ENCODE assay signal across 9 mouse cellular contexts in the genomic region with DNA sequence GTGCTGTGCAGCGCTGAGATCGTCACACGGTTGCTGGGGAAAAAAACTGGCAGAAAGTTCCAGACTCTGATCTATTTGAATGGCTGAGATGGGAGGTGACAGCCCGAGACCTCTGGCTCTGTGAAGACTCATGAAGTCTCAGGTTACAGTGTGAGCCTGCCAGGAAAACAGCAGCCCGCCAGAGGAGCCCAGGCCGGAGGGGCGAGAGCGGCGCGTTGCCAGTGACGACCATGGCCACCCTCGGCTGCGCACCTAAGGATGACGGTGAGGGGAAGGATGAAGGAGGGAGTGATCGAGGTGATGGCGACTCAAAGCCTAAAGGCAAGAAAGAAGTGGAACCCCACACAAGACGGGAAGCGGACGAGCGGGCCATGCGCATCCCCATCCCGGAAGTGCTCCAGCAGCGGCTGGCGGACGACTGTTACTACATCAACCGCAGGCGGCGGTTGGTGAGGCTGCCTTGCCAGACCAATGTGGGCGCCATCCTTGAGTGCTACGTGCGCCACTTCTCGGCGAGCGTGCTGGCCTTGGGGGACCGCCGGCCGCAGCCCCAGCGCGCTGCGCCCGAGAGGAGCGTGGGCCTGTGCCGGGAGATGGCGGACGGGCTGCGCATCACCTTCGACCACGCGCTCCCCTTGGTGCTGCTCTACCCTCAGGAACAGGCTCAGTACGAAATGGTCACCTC. TPM values are rescaled to one million over a fixed set of nuclear protein-coding genes. Genes with fewer than 3 reads are reported as not detected.
DNase-seq lines count a peak whose midpoint lies in the region; ATAC-seq and TF ChIP-seq lines count a peak whose summit lies in the region.
"Had no signal": no experiment of that assay in that cellular context is flagged by ENCODE, and none has a peak within 500 bp of the region (broad histone marks: within the 10 kb centered on the region; RNA-seq: fewer than 3 reads in every experiment).

No protein-coding gene starts in this region.

- peak overlapping the region; percentile 89 for H3K4me2 ChIP-seq in forebrain, embryonic 14.5 days (ENCODE audit: low read length)
- H3K4me2 ChIP-seq in liver, embryonic 14.5 days (ENCODE audit: low read depth), result peak overlapping the region; percentile 70
- peak overlapping the region; percentile 88 for H3K4me2 ChIP-seq in stomach, embryonic 14.5 days (replicated peaks; ENCODE audit: low read depth, low read length)

- intact Hi-C loops in heart, postnatal 10 days (cut with DNase I), result no loop called here

- H3K9ac ChIP-seq in forebrain, embryonic 14.5 days (ENCODE audit: low read length), result peak overlapping the region; percentile 89
- no peak overlapping the region; the same call in 1 of the 2 replicates for H3K9ac ChIP-seq in liver, embryonic 14.5 days (replicated peaks)
- H3K9ac ChIP-seq in stomach, embryonic 14.5 days (replicated peaks; ENCODE audit: low read depth, low read length), result peak overlapping the region; percentile 58

- under 1% methylated on average over 49 of the region's 50 CpGs for WGBS in forebrain, embryonic 14.5 days
- 0% methylated on average over 49 of the region's 50 CpGs for WGBS in liver, embryonic 14.5 days (ENCODE audit: insufficient replicate concordance)
- under 1% methylated on average over 50 of the region's 50 CpGs for WGBS in stomach, embryonic 14.5 days

- peak overlapping the region; percentile 53 for H3K4me3 ChIP-seq in forebrain, embryonic 14.5 days (ENCODE audit: low read depth, low read length)
- peak overlapping the region; percentile 55 to 75 for H3K4me3 ChIP-seq in liver, embryonic 14.5 days (ENCODE audit: insufficient read depth in 1 of 2, low read depth in 2 of 2, low read length in 2 of 2)
- H3K4me3 ChIP-seq in stomach, embryonic 14.5 days (ENCODE audit: low read depth, low read length), result peak overlapping the region; percentile 55

- TF ChIP-seq CTCF in liver, embryonic 14.5 days (IDR thresholded peaks at IDR 0.05; ENCODE audit: low read depth), result no peak

- H3K36me3 ChIP-seq in forebrain, embryonic 14.5 days (ENCODE audit: control insufficient read depth, insufficient read depth, low read length), result no peaks in the 10 kb centered on the region
- no peaks in the 10 kb centered on the region for H3K36me3 ChIP-seq in liver, embryonic 14.5 days (replicated peaks; ENCODE audit: control insufficient read depth, insufficient read depth, low read depth)
- no peaks in the 10 kb centered on the region for H3K36me3 ChIP-seq in stomach, embryonic 14.5 days (ENCODE audit: control insufficient read depth, insufficient read depth, low read length)

- H3K9me3 ChIP-seq in forebrain, embryonic 14.5 days (replicated peaks; ENCODE audit: control insufficient read depth, low read length), result no peaks in the 10 kb centered on the region
- H3K9me3 ChIP-seq in liver, embryonic 14.5 days (ENCODE audit: control insufficient read depth, low read length), result no peaks in the 10 kb centered on the region
- no peaks in the 10 kb centered on the region for H3K9me3 ChIP-seq in stomach, embryonic 14.5 days (ENCODE audit: control insufficient read depth, low read depth, low read length)

- ATAC-seq in cerebellum, adult (ENCODE audit: insufficient number of reproducible peaks, low FRiP score, low TSS enrichment), result peak; percentile 87
- ATAC-seq in forebrain, embryonic 14.5 days, result peak; percentile 95
- peak; percentile 74 for ATAC-seq in liver, embryonic 14.5 days (ENCODE audit: insufficient read depth)
- peak; percentile 88 for ATAC-seq in stomach, embryonic 14.5 days (ENCODE audit: insufficient number of reproducible peaks, insufficient read depth, low FRiP score, low read depth)

- H3K27me3 ChIP-seq in forebrain, embryonic 14.5 days (replicated peaks; ENCODE audit: control insufficient read depth, insufficient read depth, low read length), result no peaks in the 10 kb centered on the region
- no peaks in the 10 kb centered on the region for H3K27me3 ChIP-seq in liver, embryonic 14.5 days (ENCODE audit: control insufficient read depth, insufficient read depth, low read length)
- no peaks in the 10 kb centered on the region for H3K27me3 ChIP-seq in stomach, embryonic 14.5 days (ENCODE audit: control insufficient read depth, insufficient read depth, low read length)
- H3K27me3 ChIP-seq: CH12.LX had no signal

- peak; percentile 57 to 65 for DNase-seq in B cell, adult 2 months
- peak; percentile 84 for DNase-seq in forebrain, embryonic 14.5 days (ENCODE audit: low spot score)
- peak; percentile 61 to 74 for DNase-seq in heart, postnatal 10 days
- peak; percentile 48 to 66 for DNase-seq in kidney, postnatal 36 days
- no peak for DNase-seq in liver, embryonic 14.5 days (ENCODE audit: low read depth in 3 of 3, low spot score in 3 of 3)
- peak; percentile 48 to 52 for DNase-seq in natural killer cell, adult 2 months (ENCODE audit: low spot score in 2 of 2)

- peak overlapping the region; percentile 90 for H3K27ac ChIP-seq in forebrain, embryonic 14.5 days (ENCODE audit: low read depth, low read length)
- H3K27ac ChIP-seq in liver, embryonic 14.5 days, result no peak overlapping the region
- H3K27ac ChIP-seq in stomach, embryonic 14.5 days (ENCODE audit: low read length), result peak overlapping the region; percentile 33; the same call in 1 of the 2 replicates

- H3K4me1 ChIP-seq in forebrain, embryonic 14.5 days (ENCODE audit: control insufficient read depth, insufficient read depth, low read length), result peaks cover 3% of the 10 kb centered on the region
- no peaks in the 10 kb centered on the region for H3K4me1 ChIP-seq in liver, embryonic 14.5 days (replicated peaks; ENCODE audit: control insufficient read depth in 2 of 2, insufficient read depth in 2 of 2, low read length in 1 of 2)
- H3K4me1 ChIP-seq in stomach, embryonic 14.5 days (ENCODE audit: control insufficient read depth, insufficient read depth, low read length), result peaks cover 10% of the 10 kb centered on the region

- no peak for TF ChIP-seq EP300 in liver, embryonic 14.5 days (IDR thresholded peaks at IDR 0.05; ENCODE audit: low read depth)

RNA-seq across cellular contexts. Expression of a gene that starts 8.4 kb away (rescaled TPM):
- polyA plus RNA-seq in forebrain, embryonic 14.5 days (2014; fragmentation: Nextera tagmentation; extraction: Ambion mirVana), result 9.5 and 11.7 TPM in 2 replicates
- 1 to 10 TPM; 4.9 to 5.5 TPM for total RNA-seq in heart, postnatal 10 days (2021)
- polyA plus RNA-seq in liver, embryonic 14.5 days (2012; rRNA removed), result 0.63 and 1.0 TPM in 2 replicates
- polyA plus RNA-seq in liver, embryonic 14.5 days (2014; fragmentation: Nextera tagmentation; extraction: Ambion mirVana), result 0.94 and 0.99 TPM in 2 replicates
- polyA plus RNA-seq in stomach, embryonic 14.5 days (2014; fragmentation: Nextera tagmentation; extraction: Ambion mirVana), result 5.1 and 6.2 TPM in 2 replicates

Comparison
In these comparisons a context has a peak if more than half of its experiments do, and no peak if none do; other contexts are left out.
1. DNase-seq: peak in B cell, adult 2 months (2 of 2), forebrain, embryonic 14.5 days (single experiment), heart, postnatal 10 days (2 of 2), kidney, postnatal 36 days (2 of 2) and natural killer cell, adult 2 months (2 of 2); none in liver, embryonic 14.5 days (0 of 3).
2. Peak in every context shown above with its lines, with median percentiles within 50 percentile points of each other: ATAC-seq, H3K4me2 ChIP-seq and H3K4me3 ChIP-seq.